Mouse (Mus musculus): ENCODE data around the gene Fgfr2.

DNA sequence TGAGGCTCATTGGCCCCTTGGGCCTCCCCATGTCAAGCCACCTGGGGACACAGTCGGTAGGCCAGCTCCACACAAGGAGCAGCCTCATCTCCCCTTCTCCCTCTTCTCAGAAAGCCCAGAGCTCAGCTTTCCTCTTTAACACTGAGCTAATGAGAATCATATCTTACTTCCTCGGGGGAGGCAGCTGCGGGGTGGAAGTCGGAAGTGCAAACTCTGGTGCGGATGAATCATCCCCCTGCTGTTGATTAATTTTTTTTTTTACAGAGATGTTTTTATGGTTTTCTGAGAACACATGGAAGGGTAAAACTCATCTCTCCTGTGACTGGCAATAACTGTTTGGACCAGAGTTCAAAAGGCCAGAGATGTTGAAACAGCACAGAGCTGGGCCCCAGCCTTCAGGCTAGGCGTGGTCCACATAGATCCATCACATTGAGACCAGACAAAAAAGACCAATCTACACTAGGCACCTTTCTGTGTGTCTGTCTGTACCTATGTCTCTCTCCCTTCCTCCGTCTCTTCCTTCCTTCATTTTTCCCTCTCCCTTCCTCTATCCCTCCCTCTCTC, 609.6 kb downstream of the Fgfr2 start:
- TF ChIP-seq CTCF (IDR thresholded peaks at IDR 0.05; ENCODE audit: control insufficient read depth, insufficient read depth, insufficient replicate concordance, low read depth, low read length) (no peak), POLR2A (IDR thresholded peaks at IDR 0.05; ENCODE audit: control insufficient read depth, low read depth, low read length) (no peak)
